Mouse (Mus musculus): ENCODE results near the gene Slc25a25. TPM values are rescaled to one million over a fixed set of nuclear protein-coding genes. Genes with fewer than 3 reads are reported as not detected.
A peak's percentile ranks its signal among the peaks of the same experiment; 100 is the strongest.

Slc25a25 gene
- polyA plus RNA-seq, 1 experiment from 2014 or later, result 9.6 TPM

DNA sequence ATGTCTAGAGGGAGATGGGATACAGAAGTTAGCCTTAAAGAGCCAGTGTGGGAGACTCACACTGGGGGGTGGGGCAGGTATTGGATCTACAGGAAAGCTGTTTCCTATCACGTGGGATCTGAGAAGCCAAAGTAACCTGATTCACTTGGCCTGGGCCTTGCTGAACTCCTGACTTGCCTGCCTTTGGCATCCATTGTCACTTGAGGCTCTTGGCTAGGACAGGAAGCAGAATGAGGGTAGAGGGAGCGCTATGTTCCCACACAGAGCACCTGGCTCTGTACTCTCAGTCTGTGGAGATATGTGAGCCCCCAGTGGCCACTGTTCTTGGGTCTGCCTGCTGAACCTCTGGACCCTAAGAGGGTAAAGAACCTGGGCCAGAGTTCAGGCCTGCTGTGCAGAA, 34.7 kb downstream of the Slc25a25 start:
- Histone ChIP-seq H3K27ac (replicated peaks) (no peak overlapping the region), H3K4me3 (replicated peaks) (no peak overlapping the region), H3K9me3 (replicated peaks) (no peaks in the 10 kb centered on the region), H3K27me3 (no peaks in the 10 kb centered on the region), H3K36me3 (replicated peaks) (peaks cover 76% of the 10 kb centered on the region), H3K4me2 (no peak overlapping the region), H3K4me1 (replicated peaks) (peaks cover 31% of the 10 kb centered on the region), H3K9ac (no peak overlapping the region)
- no peak for ATAC-seq (ENCODE audit: insufficient read depth)
- 73% methylated on average over 2 of the region's 2 CpGs for WGBS (ENCODE audit: insufficient replicate concordance)

DNA sequence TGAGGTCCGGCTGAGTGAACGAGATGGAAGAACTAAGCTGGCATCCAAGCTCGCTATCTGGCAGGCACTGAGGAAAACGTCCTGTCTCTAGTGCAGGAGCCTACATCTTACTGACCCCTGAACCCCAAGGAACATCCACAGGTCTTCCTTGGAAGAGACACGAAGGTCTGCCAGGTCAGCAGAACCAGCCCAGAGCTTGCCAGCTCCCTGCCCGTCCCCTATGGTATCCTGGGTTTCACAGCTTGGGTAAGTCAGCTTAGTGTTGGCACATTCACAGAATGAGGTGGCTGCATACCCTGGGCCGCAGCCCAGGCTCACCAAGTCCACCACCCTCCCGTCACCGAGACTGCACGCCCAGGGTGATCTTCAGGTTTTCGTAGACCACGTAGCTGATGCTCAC, 35.4 kb downstream of the Slc25a25 start:
- H3K4me1 ChIP-seq (replicated peaks), result peaks cover 29% of the 10 kb centered on the region
- H3K9me3 ChIP-seq (replicated peaks), result no peaks in the 10 kb centered on the region
- H3K36me3 ChIP-seq (replicated peaks), result peaks cover 68% of the 10 kb centered on the region
- no peak overlapping the region for H3K4me3 ChIP-seq (replicated peaks)
- H3K9ac ChIP-seq, result no peak overlapping the region
- no peak for ATAC-seq (ENCODE audit: insufficient read depth)
- H3K27ac ChIP-seq (replicated peaks), result no peak overlapping the region
- H3K4me2 ChIP-seq, result no peak overlapping the region
- H3K27me3 ChIP-seq, result no peaks in the 10 kb centered on the region
- WGBS (ENCODE audit: insufficient replicate concordance), result 86% methylated on average over 12 of the region's 12 CpGs

DNA sequence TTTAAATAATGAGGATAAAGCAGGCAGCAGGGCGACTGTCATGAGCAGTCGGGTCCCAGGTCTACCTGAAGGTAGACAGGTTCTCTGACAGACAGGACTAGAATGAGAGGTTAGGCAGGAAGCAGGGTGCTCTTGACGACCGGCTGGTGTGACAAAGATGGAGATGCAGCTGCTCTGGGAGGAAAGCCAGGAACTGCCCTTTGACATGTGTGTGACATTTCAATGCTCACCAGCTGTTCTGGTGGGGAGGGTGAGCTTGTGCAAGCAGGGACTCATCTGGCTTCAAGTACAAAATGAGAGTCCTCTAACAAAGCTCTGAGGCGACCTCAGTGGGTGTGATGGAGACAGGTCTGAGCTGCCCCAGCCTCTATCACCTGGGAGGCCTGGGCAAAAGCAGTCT, 37.3 kb downstream of the Slc25a25 start:
- Histone ChIP-seq H3K4me2 (no peak overlapping the region), H3K36me3 (replicated peaks) (peaks cover 50% of the 10 kb centered on the region), H3K27ac (replicated peaks) (no peak overlapping the region), H3K9me3 (replicated peaks) (no peaks in the 10 kb centered on the region), H3K4me3 (replicated peaks) (no peak overlapping the region), H3K4me1 (replicated peaks) (peaks cover 22% of the 10 kb centered on the region), H3K27me3 (no peaks in the 10 kb centered on the region), H3K9ac (no peak overlapping the region)
- WGBS (ENCODE audit: insufficient replicate concordance), result 62% methylated on average over 5 of the region's 5 CpGs
- ATAC-seq (ENCODE audit: insufficient read depth), result no peak

DNA sequence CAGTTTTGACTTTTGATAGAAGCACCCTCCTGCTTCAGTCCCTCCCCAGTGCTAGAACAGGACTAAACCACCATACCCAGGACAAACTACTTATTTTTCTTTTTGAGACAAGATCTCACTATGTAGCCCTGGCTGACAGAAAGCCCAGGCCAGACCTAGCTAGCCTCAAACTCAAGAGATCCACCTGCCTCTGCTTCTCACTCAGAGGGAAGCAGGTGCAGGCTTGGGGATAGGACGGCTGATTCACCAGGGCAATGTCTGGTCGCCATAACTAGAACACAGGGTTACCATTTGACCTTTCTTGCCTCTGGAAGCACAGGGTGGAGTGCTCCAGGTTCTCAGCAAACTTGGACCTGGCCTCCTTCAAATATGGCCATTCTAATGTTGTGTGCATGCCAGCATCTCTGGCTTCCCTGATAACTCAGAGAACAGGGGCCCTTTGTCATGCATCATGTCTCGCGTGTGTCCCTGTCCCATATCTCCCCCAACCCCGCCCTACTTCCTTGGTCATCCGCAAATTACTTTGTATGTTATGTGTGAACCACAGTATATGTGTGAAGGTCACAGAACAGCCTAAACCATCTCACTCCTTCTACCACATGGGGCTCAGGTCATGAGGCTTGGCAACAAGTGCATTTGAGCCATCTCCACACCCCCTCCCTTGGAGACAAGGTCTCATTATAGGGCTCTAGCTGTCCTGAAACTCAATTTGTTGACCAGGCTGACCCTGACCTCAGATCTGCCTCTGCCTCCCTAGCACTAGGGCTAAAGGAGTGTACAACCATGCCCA, 38.3 kb downstream of the Slc25a25 start:
- no peak overlapping the region for H3K27ac ChIP-seq (replicated peaks)

DNA sequence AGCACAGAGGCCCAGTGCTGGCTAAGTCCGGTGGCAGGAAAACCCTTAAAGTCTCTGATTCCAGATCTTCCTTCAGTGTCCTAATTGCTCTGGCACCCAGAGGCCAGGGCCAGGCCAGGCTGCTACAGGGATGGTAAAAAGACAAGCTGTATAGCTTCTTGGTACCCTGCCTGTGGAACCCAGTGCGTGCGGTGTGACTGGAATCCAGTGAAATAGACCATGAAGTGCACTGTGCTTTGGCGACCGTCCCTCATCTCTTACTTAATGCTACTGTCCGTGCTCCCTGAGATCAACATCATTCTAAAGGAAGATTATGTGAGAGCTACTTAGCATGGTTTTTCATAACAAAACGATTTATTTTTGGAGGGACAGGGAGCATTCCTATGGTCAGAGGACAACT, 39.8 kb downstream of the Slc25a25 start:
- 80% methylated on average over 7 of the region's 7 CpGs for WGBS (ENCODE audit: insufficient replicate concordance)
- Histone ChIP-seq H3K9ac (no peak overlapping the region), H3K4me3 (replicated peaks) (no peak overlapping the region)

More for the DNA sequence above, 38.3 kb downstream of the Slc25a25 start:
- no peak for ATAC-seq (ENCODE audit: insufficient read depth)
- H3K4me3 ChIP-seq (replicated peaks), result no peak overlapping the region
- H3K4me2 ChIP-seq, result no peak overlapping the region
- peaks cover 40% of the 10 kb centered on the region for H3K36me3 ChIP-seq (replicated peaks)
- no peaks in the 10 kb centered on the region for H3K27me3 ChIP-seq
- no peak overlapping the region for H3K9ac ChIP-seq
- WGBS (ENCODE audit: insufficient replicate concordance), result 40% methylated on average over 6 of the region's 6 CpGs
- H3K9me3 ChIP-seq (replicated peaks), result no peaks in the 10 kb centered on the region
- H3K4me1 ChIP-seq (replicated peaks), result peaks cover 17% of the 10 kb centered on the region

DNA sequence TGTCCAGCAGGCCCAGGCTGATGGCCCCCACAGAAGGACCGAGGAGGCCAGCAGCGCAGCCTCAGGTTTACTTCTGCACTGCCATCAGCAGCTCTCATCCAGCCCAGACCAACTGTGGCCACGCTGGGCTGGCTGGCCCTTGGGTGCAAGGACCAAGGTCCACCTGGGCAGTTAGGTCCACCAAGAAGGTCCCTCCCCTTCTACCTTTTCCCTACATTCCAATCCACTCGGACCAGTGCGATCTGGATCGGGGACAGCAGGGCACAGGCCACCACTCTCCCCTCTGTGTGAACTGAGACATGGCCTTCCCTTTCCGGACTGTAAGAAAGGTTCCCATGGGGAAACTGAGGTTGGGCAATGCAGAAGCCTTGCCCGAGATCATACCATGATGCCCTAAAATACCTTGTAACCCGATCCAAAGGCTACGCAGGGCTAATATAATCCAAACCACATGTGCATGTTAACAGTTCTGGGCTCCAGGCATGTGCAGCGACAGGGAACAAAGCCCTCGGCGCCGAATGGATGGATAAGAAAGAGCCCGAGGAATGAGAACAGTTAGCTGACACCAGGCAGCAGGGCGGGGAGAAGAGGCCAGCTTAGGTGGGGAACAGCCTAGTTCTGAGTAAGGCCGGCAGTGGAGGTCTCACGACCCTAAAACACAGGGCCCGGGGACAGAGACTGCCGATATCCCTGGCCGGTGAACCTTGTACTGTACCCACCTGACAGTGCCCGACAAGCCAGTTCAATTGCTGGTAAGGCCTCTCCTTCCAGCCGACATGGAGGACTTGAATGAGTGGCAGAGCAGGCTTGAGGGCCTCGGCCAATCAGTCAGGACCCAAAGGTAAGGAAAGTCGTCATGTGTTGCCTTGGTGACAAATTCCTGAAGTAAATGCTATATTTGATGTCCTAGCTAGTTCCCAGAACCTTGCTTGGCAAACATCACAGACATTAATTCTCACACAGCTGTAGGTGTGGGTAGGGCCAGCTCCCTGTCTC, 42.5 kb downstream of the Slc25a25 start:
- Histone ChIP-seq H3K27me3 (no peaks in the 10 kb centered on the region; the same call in 1 of the 2 replicates), H3K4me2 (no peak overlapping the region), H3K4me3 (replicated peaks) (no peak overlapping the region), H3K9me3 (replicated peaks) (no peaks in the 10 kb centered on the region), H3K27ac (replicated peaks) (no peak overlapping the region; the same call in 1 of the 2 replicates), H3K9ac (no peak overlapping the region), H3K36me3 (replicated peaks) (peaks cover under 1% of the 10 kb centered on the region; the same call in 1 of the 2 replicates), H3K4me1 (replicated peaks) (peaks cover 16% of the 10 kb centered on the region)
- ATAC-seq (ENCODE audit: insufficient read depth), result peak; percentile 77
- whole genome bisulfite sequencing (ENCODE audit: insufficient replicate concordance), result 63% methylated on average over 25 of the region's 25 CpGs

More for the DNA sequence above, 39.8 kb downstream of the Slc25a25 start:
- no peak overlapping the region for H3K4me2 ChIP-seq
- H3K27me3 ChIP-seq, result no peaks in the 10 kb centered on the region
- H3K36me3 ChIP-seq (replicated peaks), result peaks cover 26% of the 10 kb centered on the region
- ATAC-seq (ENCODE audit: insufficient read depth), result no peak
- H3K9me3 ChIP-seq (replicated peaks), result no peaks in the 10 kb centered on the region
- H3K27ac ChIP-seq (replicated peaks), result no peak overlapping the region
- peaks cover 16% of the 10 kb centered on the region for H3K4me1 ChIP-seq (replicated peaks)

- H3K9ac ChIP-seq, result no peak overlapping the region
- no peak overlapping the region for H3K4me2 ChIP-seq
- H3K4me3 ChIP-seq (replicated peaks), result no peak overlapping the region
- H3K9me3 ChIP-seq (replicated peaks), result no peaks in the 10 kb centered on the region
- H3K27me3 ChIP-seq, result no peaks in the 10 kb centered on the region; the same call in 1 of the 2 replicates
- H3K27ac ChIP-seq (replicated peaks), result no peak overlapping the region
- 67% methylated on average over 7 of the region's 7 CpGs for WGBS (ENCODE audit: insufficient replicate concordance)
- H3K36me3 ChIP-seq (replicated peaks), result 0 out of 2 replicates have a peak, but pooled peaks cover 4% of the 10 kb centered on the region
- no peak for ATAC-seq (ENCODE audit: insufficient read depth)
- H3K4me1 ChIP-seq (replicated peaks), result 0 out of 2 replicates have a peak, but pooled peaks cover 6% of the 10 kb centered on the region
Measured at GRCm38 (mm10) chr2:32407144-32407824, 44.0 kb downstream of the Slc25a25 start.

DNA sequence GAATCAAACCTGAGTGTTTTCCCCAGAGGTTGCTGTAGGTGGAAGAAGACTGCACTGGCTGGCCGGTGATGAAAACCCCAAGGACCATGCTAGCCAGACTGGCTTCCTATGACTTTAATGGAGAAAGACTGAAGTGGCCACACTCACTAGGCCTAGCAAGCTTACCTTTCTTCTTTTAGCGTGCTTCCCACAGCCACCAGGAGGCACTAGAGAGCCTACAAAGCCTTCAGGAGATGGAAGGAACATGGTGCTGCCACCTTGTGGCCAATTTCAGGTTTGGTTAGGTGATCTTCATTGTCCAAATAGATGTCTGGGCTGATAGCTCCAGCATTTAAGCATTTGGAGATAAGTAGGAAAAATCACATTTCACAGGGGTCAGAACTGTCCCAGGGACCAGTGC, 46.6 kb downstream of the Slc25a25 start:
- WGBS (ENCODE audit: insufficient replicate concordance), result 7% methylated on average over 2 of the region's 2 CpGs
- Histone ChIP-seq H3K9me3 (replicated peaks) (no peaks in the 10 kb centered on the region), H3K27ac (replicated peaks) (no peak overlapping the region), H3K4me1 (replicated peaks) (peaks cover 13% of the 10 kb centered on the region; the same call in 1 of the 2 replicates), H3K4me2 (no peak overlapping the region), H3K27me3 (no peaks in the 10 kb centered on the region; the same call in 1 of the 2 replicates), H3K9ac (no peak overlapping the region), H3K4me3 (replicated peaks) (no peak overlapping the region), H3K36me3 (replicated peaks) (peaks cover 25% of the 10 kb centered on the region)
- ATAC-seq (ENCODE audit: insufficient read depth), result no peak

DNA sequence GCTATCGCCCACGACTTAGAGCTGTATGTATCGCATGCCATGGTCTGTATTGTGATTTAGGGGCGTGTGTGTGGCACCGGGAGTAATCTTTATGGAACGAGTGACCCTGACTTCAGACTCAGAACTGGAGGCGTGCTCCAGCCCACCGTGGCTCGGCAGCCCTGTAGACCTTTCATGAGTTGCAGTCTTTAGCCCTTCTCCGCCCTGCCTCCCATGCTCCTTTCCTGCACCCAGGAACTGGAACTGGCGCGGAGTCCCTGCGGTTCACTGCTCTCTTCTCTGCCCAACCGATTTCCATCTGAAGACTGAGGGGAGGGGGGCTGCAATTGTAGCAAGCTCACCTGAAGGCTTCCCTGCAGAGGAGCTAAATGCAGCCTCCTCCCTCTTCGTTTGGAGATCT, 54.5 kb downstream of the Slc25a25 start:
- Histone ChIP-seq H3K9ac (peak overlapping the region; percentile 78), H3K27me3 (no peaks in the 10 kb centered on the region), H3K27ac (replicated peaks) (peak overlapping the region; percentile 81; the same call in 1 of the 2 replicates), H3K9me3 (replicated peaks) (no peaks in the 10 kb centered on the region), H3K4me3 (replicated peaks) (peak overlapping the region; percentile 89), H3K4me2 (peak overlapping the region; percentile 98), H3K36me3 (replicated peaks) (peaks cover 18% of the 10 kb centered on the region), H3K4me1 (replicated peaks) (peaks cover 45% of the 10 kb centered on the region)
- 0 out of 2 replicates have a peak, but pooled peaks have one; percentile 3 for ATAC-seq (ENCODE audit: insufficient read depth)
- WGBS (ENCODE audit: insufficient replicate concordance), result under 1% methylated on average over 15 of the region's 15 CpGs

GRCm38 (mm10) chr2:32395946-32396621, 55.2 kb downstream of the Slc25a25 start:
- ATAC-seq (ENCODE audit: insufficient read depth), result peak; percentile 85
- Histone ChIP-seq H3K9me3 (replicated peaks) (no peaks in the 10 kb centered on the region), H3K4me2 (peak overlapping the region; percentile 98), H3K4me3 (replicated peaks) (peak overlapping the region; percentile 89), H3K9ac (peak overlapping the region; percentile 78), H3K36me3 (replicated peaks) (peaks cover 12% of the 10 kb centered on the region; the same call in 1 of the 2 replicates), H3K27ac (replicated peaks) (peak overlapping the region; percentile 81), H3K4me1 (replicated peaks) (peaks cover 45% of the 10 kb centered on the region), H3K27me3 (no peaks in the 10 kb centered on the region)
- under 1% methylated on average over 59 of the region's 59 CpGs for WGBS (ENCODE audit: insufficient replicate concordance)
